Mouse (Mus musculus) heart, postnatal 0 days (tissue): ENCODE data around the gene Tmcc1. TPM values are rescaled to one million over a fixed set of nuclear protein-coding genes. Genes with fewer than 3 reads are reported as not detected.

ENCODE experiments used
- ATAC-seq: fragments of 200-750 bp; cut with Nextera tagmentation; 2 replicates; pipeline ENCODE4 v1.8.0; 2017; ENCODE audit warnings: low read depth, moderate number of reproducible peaks, moderate library complexity; ENCODE audit not compliant: insufficient read depth
- DNase-seq: peaks from one replicate; pipeline ENCODE4 v3.0.0-alpha.2; 2016; ENCODE audit warnings: low spot score
- H3K27ac ChIP-seq: fragments of 300-500 bp; sonication (generic); 2 replicates; pipeline ENCODE4 v1.5.1; 2014; ENCODE audit warnings: low read depth, mild to moderate bottlenecking
- H3K27me3 ChIP-seq: fragments of 300-500 bp; sonication (generic); 2 replicates; pipeline ENCODE4 v1.6.1; 2014; ENCODE audit warnings: low read length, mixed read lengths; ENCODE audit not compliant: control insufficient read depth, insufficient read depth
- H3K36me3 ChIP-seq: fragments of 300-500 bp; sonication (generic); replicated peaks from 2 replicates; pipeline ENCODE4 v1.6.1; 2014; ENCODE audit warnings: low read length, mixed read lengths; ENCODE audit not compliant: control insufficient read depth, insufficient read depth
- H3K4me1 ChIP-seq: fragments of 300-500 bp; sonication (generic); 2 replicates; pipeline ENCODE4 v1.6.1; 2014; ENCODE audit warnings: antibody characterized with exemption; ENCODE audit not compliant: control insufficient read depth, insufficient read depth
- H3K4me2 ChIP-seq: fragments of 300-500 bp; sonication (generic); 2 replicates; pipeline ENCODE4 v1.6.1; 2014; ENCODE audit warnings: low read depth, mild to moderate bottlenecking, low read length, moderate library complexity
- H3K4me3 ChIP-seq: fragments of 300-500 bp; sonication (generic); 2 replicates; pipeline ENCODE4 v1.5.1; 2014; ENCODE audit warnings: low read depth, low read length
- H3K9ac ChIP-seq: fragments of 300-500 bp; sonication (generic); replicated peaks from 2 replicates; pipeline ENCODE4 v1.6.1; 2014; ENCODE audit warnings: low read depth, low read length, mixed read lengths
- H3K9me3 ChIP-seq: fragments of 300-500 bp; sonication (generic); replicated peaks from 2 replicates; pipeline ENCODE4 v1.6.1; 2016; ENCODE audit warnings: low read length; ENCODE audit not compliant: control insufficient read depth
- CTCF ChIP-seq: IDR thresholded peaks from 2 replicates; pipeline ENCODE4 v1.5.1; 2016; ENCODE audit warnings: antibody characterized with exemption, control low read depth, low read depth
- EP300 ChIP-seq: IDR thresholded peaks from 2 replicates; pipeline ENCODE4 v1.6.1; 2016; ENCODE audit warnings: antibody characterized with exemption, low read depth
- WGBS: fragments of 180-500 bp; shearing (Covaris S2); extraction: QIAGEN DNeasy Blood & Tissue Kit; methylation state at CpG from one replicate; pipeline ENCODE4 v1.1.7; 2014; 5-methylcytosine and 5-hydroxymethylcytosine counted together
- polyA plus RNA-seq: library from polyadenylated mRNA; unstranded; fragments of >200 nt; fragmentation: Nextera tagmentation; extraction: Ambion mirVana; gene quantifications from 2 replicates; pipeline ENCODE4 v1.2.1, GENCODE M21; 2015
- total RNA-seq: library from RNA; depleted of rRNA; stranded (reverse); fragments of >200 nt; gene quantifications from 2 replicates; pipeline ENCODE4 v1.2.3, GENCODE M21; 2014; ENCODE audit warnings: low replicate concordance

Gene Tmcc1
- total and polyA plus RNA-seq, 2 experiments from 2014 or later, result 6.9 to 21.1 TPM

- no peak for TF ChIP-seq EP300
- TF ChIP-seq CTCF, result no peak
- DNase-seq (no peak), ATAC-seq (no peak)
- Histone ChIP-seq H3K27ac (no peak overlapping the region), H3K4me2 (no peak overlapping the region), H3K36me3 (no peaks in the 10 kb centered on the region), H3K4me1 (0 out of 2 replicates have a peak, but pooled peaks cover 3% of the 10 kb centered on the region), H3K27me3 (no peaks in the 10 kb centered on the region), H3K4me3 (no peak overlapping the region), H3K9me3 (no peaks in the 10 kb centered on the region), H3K9ac (no peak overlapping the region)
- WGBS, result 74% methylated on average over 8 of the region's 8 CpGs
Observed at GRCm38 (mm10) chr6:116195811-116196210, 2.5 kb upstream of the Tmcc1 start.

GRCm38 (mm10) chr6:116192809-116193311 is 426 bp downstream of the Tmcc1 start:
- peaks cover 3% of the 10 kb centered on the region; the same call in 1 of the 2 replicates for H3K4me1 ChIP-seq
- peak overlapping the region; percentile 90 for H3K4me3 ChIP-seq
- H3K27me3 ChIP-seq, result no peaks in the 10 kb centered on the region
- DNase-seq, result peak; percentile 42
- TF ChIP-seq EP300 (no peak), CTCF (no peak)
- H3K36me3 ChIP-seq, result no peaks in the 10 kb centered on the region
- H3K27ac ChIP-seq, result peak overlapping the region; percentile 83
- no peaks in the 10 kb centered on the region for H3K9me3 ChIP-seq
- peak; percentile 77 for ATAC-seq
- H3K4me2 ChIP-seq, result peak overlapping the region; percentile 80
- H3K9ac ChIP-seq, result peak overlapping the region; percentile 92
- under 1% methylated on average over 48 of the region's 51 CpGs for WGBS

DNA sequence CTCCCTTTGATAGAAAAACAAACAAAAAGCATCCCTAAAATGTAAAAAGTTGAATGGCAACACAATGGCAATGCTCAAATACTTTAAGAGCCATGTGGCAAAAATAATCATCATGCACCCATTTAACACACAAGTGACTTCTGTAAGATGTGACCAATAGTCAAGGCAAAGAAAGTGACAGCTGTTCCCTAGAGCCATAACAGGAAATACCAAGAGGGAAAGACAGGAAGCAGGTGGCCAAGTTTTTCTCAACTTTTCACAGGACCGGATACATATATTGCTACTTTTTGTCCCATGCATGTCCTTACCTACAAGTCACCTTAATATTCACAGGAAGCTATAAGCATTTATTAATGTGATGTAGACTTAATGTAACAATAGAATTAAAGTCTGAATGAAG is 3.9 kb downstream of the Tmcc1 start:
- 0 out of 2 replicates have a peak overlapping the region, but pooled peaks have one; percentile 9 for H3K4me2 ChIP-seq
- no peak for ATAC-seq

GRCm38 (mm10) chr6:116186485-116186884 is 6.8 kb downstream of the Tmcc1 start:
- WGBS, result 41% methylated on average over 2 of the region's 2 CpGs
- Histone ChIP-seq H3K4me1 (no peaks in the 10 kb centered on the region; the same call in 1 of the 2 replicates), H3K4me3 (no peak overlapping the region), H3K27ac (no peak overlapping the region), H3K36me3 (0 out of 2 replicates have a peak, but pooled peaks cover 5% of the 10 kb centered on the region), H3K9ac (no peak overlapping the region), H3K9me3 (no peaks in the 10 kb centered on the region), H3K4me2 (no peak overlapping the region), H3K27me3 (no peaks in the 10 kb centered on the region)
- DNase-seq (no peak), ATAC-seq (no peak)
- TF ChIP-seq EP300 (no peak), CTCF (no peak)

More for the DNA sequence above, 3.9 kb downstream of the Tmcc1 start:
- WGBS, result 32% methylated on average over 1 of the region's 1 CpGs
- H3K4me3 ChIP-seq, result no peak overlapping the region
- peaks cover 3% of the 10 kb centered on the region; the same call in 1 of the 2 replicates for H3K4me1 ChIP-seq
- H3K9ac ChIP-seq, result no peak overlapping the region
- TF ChIP-seq CTCF, result no peak
- TF ChIP-seq EP300, result no peak
- no peaks in the 10 kb centered on the region for H3K9me3 ChIP-seq
- H3K36me3 ChIP-seq, result 0 out of 2 replicates have a peak, but pooled peaks cover 5% of the 10 kb centered on the region
- DNase-seq, result peak; percentile 30
- peak overlapping the region; percentile 25; the same call in 1 of the 2 replicates for H3K27ac ChIP-seq
- H3K27me3 ChIP-seq, result no peaks in the 10 kb centered on the region

- no peaks in the 10 kb centered on the region for H3K27me3 ChIP-seq
- 93% methylated on average over 5 of the region's 5 CpGs for WGBS
- H3K4me3 ChIP-seq, result no peak overlapping the region
- H3K36me3 ChIP-seq, result peaks cover 9% of the 10 kb centered on the region; the same call in 1 of the 2 replicates
- H3K27ac ChIP-seq, result no peak overlapping the region
- TF ChIP-seq EP300 (no peak), CTCF (no peak)
- no peaks in the 10 kb centered on the region for H3K9me3 ChIP-seq
- DNase-seq (no peak), ATAC-seq (no peak)
- no peak overlapping the region for H3K9ac ChIP-seq
- H3K4me2 ChIP-seq, result no peak overlapping the region
- no peaks in the 10 kb centered on the region for H3K4me1 ChIP-seq
Observed at GRCm38 (mm10) chr6:116183509-116183908, 9.8 kb downstream of the Tmcc1 start.

DNA sequence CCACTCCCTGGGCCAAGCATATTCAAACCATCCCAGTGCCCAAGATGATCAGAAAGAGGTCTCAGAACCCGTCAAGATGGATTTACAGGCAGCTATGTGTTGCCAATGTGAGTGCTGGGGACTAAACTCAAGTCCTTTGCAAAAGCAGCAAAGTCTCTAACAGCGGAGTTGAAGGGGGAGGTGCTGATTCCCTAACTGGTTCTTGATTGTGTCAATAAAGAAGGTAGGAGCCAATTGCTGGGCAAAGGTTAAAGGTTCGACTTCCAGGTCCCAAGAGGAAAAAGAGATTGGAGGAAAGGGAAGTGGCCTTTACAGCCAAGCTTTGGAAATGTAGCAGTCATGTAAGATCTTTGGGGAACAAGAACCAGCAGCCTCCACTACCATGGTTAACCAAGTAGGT is 12.6 kb downstream of the Tmcc1 start:
- WGBS, result 77% methylated on average over 3 of the region's 3 CpGs
- no peak overlapping the region for H3K4me2 ChIP-seq
- no peak for TF ChIP-seq CTCF
- no peak for TF ChIP-seq EP300
- H3K9me3 ChIP-seq, result no peaks in the 10 kb centered on the region
- H3K27me3 ChIP-seq, result no peaks in the 10 kb centered on the region
- DNase-seq (no peak), ATAC-seq (no peak)
- no peak overlapping the region for H3K27ac ChIP-seq
- no peak overlapping the region for H3K4me3 ChIP-seq
- H3K36me3 ChIP-seq, result peaks cover 12% of the 10 kb centered on the region; the same call in 1 of the 2 replicates
- H3K9ac ChIP-seq, result no peak overlapping the region
- H3K4me1 ChIP-seq, result no peaks in the 10 kb centered on the region
